Mouse (Mus musculus) spleen, postnatal 36 days (tissue): ENCODE data around the gene Polr2b.

Experiments
- DNase-seq, 2 experiments: peaks; one replicate each; pipeline ENCODE4 v3.0.0; 2022; ENCODE audit warnings: low spot score in 2 of 2, mixed read lengths in 1 of 2

Gene Polr2b

DNA sequence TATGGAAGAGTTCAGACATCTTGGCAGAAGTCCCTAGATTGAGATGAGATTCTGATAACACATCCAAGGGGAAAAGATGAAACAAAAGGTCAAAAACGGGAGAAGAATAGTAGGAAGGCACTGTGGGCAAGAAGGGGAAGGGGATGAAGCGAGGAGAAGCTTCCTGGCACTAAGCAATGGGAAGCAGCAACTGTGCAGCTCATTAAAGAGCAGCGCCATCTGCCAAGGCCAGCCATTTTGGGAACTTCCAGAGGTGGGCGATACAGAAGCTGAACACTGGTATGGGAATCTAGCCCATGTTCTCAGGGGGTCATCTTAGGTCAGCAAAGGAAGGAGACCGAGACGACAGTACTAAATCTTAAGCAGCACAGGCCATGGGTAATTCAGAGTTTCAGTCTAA is 53.7 kb downstream of the Polr2b start:
- no peak for DNase-seq

DNA sequence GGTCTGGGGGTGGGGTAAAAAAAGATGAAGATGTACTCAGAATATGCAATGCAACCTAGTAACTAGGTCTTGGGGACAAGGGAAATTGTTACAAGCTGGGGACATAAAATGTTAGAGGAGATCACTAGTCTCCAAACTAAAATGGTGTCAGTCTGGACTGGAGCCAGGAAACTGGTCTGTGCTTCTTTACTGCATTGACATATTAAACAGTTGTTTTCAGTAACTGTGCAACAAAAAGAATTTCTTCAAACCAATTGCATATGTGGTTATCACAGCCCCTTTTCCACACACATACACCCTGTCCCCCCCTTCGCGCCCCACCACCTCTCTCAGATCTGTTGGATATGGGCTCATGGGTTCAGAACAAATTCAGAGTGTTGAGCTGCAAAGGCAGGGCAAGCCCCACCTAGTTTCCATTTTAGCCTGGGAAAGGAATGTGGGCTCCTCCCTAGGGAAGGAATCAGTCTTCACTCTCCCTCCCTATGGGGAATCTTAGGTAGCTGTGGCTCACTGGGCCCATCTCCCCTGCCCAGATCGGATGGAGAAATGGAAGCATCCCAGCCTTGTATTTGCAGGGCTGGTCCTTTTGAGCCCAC is 54.6 kb downstream of the Polr2b start:
- DNase-seq = no peak

DNA sequence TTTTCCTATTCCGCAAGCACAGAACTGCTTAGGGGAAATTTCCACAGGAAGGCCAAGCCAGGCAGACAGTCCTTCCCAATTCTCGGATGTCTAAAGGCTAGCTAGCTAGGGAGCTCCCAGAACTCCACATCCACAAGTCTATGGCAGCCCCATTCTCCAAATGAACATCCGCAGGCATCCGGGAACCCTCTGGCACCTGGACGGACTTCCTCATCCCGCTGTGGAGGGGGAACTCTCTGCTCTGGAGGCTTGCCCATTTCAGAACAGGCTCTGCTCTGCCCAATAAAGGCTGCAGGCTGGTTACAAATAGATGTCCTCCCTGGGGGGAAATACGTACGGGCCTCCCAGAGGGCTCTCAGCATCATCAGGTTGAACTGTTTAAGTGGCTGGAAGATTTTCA is 56.4 kb downstream of the Polr2b start:
- DNase-seq = no peak

DNA sequence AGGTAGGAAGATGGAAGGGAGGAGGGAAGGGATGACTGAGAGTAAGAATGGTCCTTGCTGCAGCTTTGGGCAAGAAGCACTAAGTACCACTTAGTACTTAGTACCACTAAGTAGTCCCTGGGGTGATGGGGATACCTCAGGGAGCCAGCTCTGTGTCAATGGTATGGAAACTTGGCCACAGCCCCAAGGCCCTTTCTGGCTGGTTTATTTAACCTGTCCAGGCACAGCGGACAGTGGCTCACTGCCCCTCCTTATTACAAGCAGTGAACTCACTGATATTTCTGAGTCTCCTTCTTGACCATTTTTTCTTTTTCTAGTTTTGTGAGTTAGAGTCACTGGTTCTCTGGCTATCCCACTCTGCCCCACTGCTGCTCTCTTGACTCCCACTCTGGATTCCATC is 57.2 kb downstream of the Polr2b start:
- DNase-seq = no peak

DNA sequence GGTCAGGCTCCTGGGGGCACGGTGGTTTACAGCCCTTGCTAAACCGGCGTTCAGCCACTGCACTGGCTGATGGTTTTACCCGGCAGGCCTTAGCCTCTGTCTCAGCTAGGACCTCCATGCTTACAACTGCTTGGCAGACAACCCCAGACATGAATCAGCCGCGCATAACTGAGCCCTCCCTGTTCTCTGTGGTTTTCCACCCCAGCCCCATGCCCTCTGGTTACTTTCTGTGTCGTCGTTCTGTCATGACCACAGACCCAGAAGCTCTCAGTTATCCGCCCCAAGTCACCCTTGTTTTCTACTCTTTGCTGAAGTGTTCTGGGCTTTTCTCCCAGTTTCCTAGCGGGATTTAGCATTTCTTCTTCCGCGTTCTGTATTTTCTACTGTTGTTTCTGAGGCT is 57.7 kb downstream of the Polr2b start:
- DNase-seq = peak in 1 of 2 experiments; percentile 34

DNA sequence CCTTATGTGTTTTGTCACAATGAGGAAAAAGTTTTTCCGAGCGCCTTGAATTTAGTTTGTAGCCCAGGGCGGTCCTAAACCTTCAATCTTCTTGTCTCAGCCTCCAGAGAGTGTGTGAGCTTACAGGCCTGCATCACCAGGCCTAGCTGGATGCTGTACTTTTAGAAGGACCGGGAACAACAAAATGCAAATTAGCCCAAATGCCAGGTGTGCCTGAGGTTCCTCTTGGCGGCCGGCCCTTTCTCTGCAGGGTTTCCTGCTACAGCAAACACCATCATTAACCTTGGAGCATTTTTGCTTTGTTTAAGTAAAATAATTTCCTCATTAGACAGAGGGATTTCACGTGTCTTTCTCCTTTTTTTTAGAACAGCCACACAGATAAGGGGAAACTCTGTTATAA is 58.2 kb downstream of the Polr2b start:
- DNase-seq = no peak

DNA sequence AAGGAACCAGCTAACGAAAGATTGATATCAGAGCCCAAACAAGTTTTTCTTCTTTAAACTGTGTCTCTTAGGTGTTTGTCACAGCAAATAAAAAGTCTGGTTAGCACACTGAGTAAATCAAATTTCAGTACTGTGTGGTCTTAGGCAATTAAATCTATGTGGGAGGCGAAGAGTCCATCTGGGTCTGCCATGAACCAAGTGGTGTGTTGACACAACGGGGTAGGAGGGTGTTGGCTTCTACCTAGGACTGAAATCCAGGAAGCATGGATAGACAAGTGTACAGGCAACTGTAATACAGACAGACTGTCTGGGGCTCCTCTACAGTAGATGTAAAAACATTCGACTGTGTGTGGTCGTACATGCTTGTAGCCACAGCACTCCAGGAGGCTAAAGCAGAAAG is 59.4 kb downstream of the Polr2b start:
- no peak for DNase-seq

DNA sequence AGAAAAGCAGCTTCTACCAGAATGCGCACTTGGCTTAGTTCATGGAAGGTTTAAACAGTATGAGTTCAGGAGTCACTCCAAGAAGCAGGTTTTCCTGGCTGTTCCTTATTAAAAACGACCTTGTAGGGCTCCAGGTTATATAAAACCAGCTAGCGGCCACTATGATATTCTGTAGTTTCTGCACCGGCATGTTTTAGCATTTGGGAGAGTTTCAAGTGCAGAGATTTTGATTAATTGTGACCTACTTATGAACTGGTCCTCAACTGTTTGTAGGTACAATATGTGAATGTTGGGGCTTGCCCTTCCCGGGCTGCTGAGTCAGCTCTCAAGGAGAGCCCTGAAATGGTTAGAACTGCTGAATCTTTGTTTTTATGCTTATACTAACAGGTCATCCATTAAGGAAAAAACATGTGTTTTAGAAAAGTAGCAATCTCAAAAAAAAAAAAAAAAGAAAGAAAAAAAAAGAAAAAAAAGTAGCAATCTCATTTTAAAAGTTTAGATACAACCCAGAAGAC is 60.5 kb downstream of the Polr2b start:
- DNase-seq = no peak

DNA sequence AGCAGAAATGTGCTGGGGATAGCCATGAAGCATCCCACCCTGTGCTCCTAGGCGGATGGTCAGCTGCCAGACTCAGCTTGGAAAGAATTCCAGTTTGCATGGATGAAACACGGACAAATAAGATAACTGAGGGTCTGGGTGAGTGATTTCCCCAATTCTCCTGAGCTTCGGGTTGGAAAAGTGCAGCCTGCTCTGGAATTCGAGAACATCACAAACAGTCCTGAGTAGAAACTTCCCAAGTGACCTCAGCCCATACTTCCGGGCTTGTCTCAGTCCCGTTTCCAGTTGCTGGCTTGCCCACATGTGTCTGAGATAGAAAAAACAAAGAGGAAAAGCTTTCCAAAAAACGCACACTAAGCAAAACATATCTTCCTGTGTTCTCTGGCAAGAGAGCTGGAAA is 62.3 kb downstream of the Polr2b start:
- DNase-seq = no peak

DNA sequence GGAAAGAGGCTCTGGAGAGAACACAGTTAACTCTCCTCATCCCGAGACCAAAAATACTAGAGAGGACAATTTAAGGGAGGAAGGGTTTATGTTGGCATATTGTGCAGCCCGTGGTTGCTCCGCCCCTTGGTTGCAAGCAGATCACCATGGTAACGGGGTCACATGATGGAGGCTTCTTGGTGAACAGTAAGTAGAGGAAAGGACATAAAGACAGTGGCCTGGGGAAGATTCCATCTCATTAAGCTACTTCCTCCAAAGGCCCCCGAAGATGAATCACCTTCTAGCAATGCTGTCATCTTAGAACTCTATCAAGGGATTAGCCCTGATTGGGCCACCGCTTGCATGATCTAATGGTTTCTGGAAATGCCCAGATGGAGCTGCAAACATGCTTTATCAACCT is 62.8 kb downstream of the Polr2b start:
- DNase-seq = peak in 1 of 2 experiments; percentile 29

DNA sequence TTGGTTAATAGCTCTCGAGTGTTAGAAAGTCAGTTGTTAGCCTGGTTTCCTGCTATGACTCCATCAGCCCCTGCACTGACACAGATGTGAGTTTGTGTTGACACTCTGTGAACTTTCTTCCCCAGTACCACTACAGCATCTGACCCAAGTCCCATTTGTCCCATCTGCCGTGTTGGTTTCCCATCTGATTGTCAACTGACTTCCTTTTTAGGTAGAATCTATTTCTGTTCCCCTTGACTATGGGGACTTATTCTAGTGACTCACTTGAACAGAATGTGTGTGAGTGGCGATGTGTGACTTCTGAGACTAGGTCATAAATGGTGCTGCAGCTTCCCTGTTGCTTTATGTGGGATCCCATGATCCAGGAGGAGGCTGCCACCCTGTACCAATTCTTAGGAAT is 65.0 kb downstream of the Polr2b start:
- DNase-seq = no peak

DNA sequence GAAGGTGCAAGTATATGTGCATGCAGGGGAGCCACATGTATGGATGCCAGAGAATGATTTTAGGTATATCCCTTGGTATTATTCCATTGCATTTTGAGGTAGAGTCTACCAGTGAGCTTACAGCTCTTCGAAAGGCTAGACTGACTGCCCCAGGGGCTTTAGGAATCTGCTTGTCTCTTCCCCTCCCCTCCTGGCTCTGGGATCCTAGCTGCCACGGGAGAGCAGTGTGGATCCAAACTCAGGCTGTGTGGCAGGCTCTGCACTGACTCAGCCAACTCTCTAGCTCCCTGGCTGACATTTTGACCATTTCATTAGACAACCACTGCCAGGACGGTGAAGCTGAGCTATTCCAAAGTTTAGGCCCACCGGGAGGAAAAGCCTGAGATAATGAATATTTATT is 65.6 kb downstream of the Polr2b start:
- no peak for DNase-seq

DNA sequence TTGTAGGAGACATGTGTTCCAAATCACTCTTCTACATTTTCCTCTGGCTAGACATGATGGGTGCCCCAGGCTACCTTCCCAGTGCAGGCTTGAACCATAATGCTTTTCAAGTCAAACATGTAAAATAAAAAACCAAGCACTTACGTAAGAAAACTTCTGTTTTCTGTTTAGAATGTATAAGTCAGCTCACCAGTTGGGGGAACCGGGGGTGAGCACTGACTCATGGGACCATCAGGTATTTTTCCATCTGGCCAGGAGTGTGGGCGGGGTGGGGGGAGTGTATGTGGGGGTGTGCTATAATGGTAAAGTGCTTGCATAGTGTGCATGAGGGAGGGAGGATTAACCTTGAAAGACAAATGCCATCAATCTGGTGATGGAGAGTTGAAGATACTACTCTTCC is 68.1 kb downstream of the Polr2b start:
- no peak for DNase-seq

DNA sequence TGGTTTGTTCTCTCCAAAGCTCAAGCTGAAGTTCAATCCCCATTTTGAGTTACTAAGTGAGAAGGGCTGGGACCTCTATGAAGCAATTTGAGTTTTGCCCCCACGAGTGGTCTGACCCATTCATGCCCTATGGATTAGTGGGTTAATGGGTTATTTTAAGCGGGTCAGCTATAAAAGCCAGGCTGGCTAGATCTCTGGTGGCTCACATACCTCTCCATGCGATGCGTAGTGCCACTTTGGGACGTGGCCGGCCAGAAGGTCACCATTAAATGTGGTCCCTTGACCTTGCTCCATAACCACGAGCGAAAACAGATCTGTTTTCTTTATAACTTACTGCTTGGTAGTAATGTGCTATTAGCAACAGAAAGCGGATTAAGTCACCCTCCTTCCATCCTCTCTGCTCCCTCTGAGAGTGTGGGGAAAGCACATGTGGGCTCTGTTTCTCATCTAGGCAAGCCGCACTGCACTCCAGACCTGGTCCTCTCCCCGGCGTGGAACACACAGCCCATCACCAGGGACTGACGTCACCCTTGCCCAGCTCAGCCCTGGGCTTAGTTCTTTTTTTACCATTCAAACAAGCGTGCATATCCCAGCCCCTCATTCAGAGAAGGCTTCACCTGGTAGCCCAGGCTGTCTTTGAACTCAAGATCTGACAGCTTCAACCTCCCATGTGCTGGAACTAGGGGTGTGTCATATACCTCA is 69.6 kb downstream of the Polr2b start:
- DNase-seq = no peak

DNA sequence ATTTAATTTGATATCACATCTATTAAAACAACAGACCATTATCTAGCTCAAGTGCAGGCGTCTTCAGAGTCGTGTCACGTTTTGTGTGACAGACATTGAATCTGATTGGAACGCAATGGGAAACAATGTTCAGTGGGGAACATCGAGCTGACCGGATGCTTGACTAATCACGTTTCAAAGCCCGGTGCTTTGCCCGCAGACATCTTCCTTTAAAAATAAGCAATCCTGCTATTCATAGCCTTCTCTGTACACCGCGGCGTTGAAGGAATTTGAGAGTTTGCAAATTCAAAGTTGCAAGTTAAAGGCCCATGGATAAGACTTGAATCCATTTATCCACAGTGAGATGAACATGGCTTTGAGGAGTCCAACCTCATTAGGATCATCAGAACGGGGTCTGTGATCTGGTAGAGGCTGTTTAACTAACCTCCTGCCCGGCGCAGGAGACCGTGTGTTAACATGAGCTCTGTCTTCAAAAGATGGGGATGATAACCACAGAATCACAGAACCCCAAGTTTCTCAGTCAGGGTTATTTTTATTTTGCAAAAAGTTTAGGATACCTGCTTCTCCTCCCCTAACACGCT is 70.5 kb downstream of the Polr2b start:
- no peak for DNase-seq

DNA sequence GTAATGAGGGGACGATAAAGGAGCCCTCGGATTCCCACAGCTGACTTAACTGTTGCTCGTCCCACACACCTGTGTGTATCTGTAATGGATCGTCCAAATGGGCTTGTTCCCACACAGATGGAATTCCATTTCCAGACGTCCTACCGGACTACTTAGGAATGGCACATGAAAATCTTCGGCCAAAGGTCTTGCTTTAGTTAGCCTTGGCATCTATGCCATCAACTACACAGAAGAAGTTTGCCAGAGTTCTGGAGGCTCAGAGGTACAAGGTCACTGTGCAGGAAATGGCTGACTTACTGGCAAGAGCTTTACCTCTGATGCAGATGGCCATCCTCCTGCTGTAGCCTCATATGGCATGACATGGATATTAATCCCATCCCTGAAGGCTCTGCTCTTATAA is 71.3 kb downstream of the Polr2b start:
- no peak for DNase-seq

DNA sequence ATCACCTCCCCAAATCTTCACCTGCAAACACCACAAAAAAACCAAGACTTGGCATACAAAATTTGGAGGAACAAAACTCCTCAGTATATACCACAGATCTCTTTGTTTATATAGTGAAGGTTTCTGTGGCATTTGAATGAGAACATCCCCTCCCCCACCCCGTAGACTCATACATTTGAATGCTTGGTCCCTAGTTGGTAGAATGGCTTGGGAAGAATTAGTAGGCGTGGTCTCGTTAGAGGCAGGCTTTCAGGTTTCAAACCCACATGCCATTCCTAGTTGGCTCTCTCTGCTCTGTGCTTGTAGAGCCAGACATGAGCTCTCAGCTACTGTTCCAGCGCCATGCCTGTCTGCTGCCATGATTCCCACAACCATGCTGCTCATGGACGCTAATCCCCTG is 71.7 kb downstream of the Polr2b start:
- no peak for DNase-seq

DNA sequence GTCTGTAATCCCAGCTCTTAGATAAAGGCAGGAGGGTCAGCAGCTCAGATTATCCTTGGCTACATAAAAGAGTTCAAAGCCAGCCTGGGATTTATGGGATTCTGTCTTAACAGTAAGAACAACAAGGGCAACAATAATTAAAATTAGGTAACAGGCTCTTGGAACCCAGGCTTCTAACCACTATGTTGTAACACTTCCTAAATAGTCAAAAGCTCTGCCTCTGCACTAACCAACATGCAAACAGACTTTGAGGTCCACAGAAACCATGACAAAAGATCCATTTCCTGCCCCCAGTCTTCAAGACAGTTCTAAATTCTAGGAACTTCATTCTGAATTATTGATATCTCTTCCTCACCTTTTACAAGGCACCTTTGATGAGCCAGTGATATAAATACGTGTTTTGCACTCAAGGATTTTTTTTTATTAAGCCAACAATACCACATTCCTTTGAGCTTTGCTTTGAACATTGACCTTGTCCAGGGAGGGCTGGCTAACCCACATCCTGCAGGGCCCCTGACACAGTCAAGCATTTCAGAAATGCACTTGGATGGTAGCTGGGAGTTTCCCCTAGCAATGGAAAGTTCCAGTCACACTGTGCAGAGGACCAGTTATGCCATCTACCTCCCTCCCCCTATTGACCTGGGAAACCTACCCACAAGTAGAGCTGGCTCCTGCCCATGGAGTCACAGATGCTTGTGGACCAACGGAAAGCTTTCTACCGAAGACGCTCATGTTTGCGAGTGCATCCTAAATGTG is 74.0 kb downstream of the Polr2b start:
- no peak for DNase-seq

DNA sequence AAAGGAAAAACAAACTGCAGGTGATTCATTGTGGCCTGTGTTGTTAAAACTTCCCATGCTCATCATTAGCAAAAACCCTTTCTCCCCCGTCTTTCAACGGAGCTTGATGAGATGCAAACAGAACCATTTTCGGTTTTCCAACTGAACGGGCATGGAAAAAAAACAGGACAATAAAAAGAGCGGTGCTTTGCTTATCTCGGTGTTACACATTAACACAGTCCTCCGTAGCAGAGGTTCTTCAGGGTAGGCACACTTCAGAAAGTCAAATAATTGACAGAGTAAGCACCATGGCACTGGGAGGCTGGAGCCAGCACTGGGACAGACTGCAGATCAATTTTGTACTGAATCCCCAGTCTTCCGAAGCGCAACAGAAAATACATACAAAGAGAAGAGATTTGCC is 74.8 kb downstream of the Polr2b start:
- DNase-seq = no peak

DNA sequence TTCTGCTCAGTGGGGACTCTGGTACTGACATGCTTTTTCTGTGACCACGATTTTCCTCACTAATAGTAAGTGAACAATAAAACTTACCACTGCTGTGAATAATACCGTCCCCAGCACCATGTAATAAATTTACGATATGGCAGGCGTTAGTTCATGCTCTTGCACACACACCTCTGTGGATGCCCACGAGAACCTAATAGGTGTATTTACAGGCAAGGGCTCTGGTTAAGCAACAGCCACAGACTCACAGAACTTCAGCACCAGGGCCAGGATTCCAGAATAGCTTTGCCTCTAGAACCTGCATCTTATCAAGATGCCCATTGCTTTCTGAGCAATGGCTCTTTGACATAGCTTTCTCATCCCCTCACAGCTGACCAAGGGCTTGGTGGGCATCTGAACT is 75.3 kb downstream of the Polr2b start:
- DNase-seq = no peak

DNA sequence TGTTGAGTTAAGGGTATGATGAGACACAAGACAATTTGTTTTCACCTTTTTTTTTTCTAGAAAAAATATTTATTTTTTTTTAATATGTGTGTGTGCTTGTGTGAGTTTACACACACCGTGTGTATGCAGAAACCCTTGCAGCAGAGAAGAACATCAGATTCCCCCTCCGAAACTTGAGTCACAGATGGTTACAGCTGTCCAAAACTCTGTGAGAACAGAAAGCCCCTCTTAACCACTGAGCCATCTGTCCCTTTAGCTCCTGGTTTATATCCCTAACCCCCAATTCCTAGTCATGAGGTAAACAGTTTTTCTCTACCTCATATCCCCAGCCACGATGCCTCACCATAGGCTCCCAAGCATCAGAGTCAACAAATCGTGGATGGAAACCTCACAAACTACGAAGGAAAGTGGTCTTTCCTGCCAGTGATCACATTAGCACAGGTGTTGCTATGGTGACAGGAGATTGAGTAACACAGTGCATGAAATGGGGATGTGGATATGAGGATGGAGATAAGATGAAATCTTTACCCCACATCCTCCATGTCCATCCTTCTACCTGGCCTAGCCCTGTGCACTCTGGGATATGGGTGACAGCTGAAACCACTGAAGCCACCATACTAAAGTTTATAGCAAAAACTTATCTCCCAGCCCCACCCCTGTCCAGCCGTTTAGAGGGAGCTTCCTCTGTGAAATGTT is 76.1 kb downstream of the Polr2b start:
- no peak for DNase-seq
